Mouse (Mus musculus): ENCODE data around the gene Csf1.

Csf1 gene

DNA sequence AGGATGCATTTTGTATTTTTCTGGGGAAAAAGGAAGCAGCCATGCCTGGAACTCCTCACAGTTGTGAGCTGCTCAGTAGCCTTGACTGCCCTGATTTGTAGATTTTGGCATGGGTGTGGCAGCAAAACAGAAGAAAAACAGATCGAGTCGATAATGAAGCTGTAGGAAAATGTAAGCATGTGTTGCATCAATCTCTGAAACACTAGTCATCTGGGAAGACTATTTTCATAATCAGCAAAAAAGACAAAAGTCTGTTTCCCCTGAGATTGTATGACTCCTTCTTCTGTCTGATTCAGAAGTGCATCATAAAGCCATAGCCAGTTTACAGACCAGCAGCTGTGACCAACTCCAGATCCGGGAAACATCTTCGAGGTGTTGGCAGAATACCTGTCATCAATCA, 53.0 kb downstream of the Csf1 start:
- no peak for DNase-seq (ENCODE audit: low read depth, low spot score)

DNA sequence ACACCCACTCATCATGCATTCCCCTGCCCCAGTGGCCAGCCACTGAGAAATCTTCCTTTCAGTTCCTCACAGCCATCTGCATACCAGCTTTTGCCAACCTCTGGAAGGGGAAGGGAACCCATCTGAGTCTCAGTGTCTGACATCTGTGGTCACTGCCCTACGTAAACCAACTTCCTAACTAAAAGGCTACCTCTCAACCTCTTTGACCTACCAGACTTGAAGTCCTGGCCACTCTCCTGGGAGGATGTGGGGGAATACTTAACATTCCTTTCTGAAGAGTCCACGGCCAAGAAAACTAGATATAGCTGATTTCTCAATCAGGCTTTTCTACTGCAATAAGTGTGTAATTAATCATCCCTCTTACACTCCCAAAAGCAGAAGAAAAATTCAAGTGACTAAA, 54.1 kb downstream of the Csf1 start:
- no peak for DNase-seq (ENCODE audit: low read depth, low spot score)

DNA sequence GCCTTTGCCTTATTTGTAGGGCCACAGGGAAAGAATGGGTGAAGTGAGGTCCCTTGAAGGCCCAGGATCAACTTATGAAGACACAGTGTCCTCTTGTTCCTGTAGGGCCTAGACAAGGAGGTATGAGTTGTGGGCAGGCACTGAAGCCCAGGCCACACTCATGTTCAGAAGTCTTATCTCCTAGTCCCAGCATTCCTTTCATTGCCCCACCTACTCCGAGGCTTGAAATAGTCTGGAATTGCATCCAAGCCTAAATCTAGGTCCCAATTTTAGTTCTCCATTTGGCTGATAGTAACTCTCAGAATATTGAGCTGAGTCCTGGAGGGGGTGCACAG, 55.9 kb downstream of the Csf1 start:
- DNase-seq (ENCODE audit: low read depth, low spot score), result no peak

DNA sequence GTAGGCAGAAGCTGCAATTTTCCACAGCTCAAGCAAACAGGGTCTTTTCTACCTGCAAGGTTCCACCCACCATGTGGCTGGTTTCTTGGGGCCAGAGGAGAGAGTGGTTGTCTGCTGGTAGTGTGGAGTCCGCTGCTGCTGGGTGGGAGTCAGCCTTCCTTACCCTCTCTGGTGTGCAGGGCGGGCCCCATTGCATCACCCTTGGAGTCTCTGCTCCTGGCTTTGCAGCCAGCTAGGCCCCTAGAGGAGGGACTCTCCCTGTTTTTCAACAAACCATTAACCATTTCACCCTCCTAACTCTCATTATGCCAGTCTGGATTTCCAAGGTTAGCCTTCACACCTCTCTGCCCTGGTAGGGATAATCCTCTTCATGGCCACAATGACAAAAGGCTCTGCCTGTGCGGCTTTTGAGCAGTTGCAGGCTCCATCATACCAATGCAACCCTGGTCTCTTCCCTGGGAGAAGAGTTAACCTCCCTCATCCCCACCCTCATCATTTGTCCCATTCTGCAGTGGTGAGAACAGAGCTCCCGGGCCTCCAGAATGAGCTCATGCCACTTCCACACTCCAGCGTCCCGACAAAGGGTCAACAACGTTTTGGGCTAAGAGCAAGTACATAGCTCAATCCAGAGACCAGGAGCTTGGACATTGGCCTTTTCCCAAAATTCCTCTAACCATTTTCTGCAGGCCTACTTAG, 56.4 kb downstream of the Csf1 start:
- DNase-seq (ENCODE audit: low read depth, low spot score), result no peak

DNA sequence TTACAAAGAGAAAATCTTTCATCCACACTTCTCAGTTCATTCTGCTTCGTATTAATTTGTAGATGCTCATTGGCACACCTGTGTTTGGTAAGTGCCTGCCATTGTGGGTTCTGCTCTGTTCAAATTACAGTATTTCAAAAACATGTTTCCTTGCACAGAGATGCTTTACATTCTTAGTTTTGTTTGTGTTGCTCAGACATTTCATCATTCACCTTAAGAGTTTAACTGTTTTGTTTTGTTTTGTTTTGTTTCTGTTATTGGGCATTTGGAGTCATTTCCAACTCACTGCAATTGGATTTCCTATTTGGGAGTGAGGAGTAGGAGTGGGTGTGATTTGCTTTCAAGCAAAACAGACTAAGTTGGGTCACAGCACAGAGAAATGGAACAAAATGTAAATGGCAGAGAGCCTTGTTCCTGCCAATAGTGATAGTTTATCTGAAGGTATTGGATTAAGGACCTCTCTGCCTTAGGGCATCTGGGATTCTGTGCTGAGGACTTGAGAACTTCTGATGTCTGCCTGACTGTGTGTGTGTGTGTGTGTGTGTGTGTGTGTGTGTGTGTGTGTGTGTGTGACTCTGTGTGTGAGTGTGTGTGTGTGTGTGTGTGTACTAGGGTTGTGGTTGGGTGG, 58.4 kb downstream of the Csf1 start:
- DNase-seq (ENCODE audit: low read depth, low spot score), result no peak

DNA sequence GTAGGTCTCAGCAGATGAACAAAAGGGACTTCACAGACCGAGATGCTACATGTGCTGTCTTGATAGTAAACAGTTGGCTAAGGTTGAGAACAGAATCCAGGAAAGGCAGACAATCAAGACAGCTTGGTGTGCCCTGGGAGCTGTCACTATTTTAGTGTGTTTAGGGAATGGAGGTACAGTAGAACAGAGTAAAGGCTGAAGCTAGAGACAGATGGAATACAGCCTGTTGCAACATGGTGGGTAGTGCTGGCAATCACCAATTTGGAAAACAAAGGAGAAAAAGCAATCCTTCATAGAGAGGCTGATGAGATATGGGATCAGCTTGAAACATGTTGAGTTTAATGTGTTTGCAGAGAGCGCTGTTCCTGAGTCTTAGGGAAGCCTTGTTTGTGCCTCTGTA, 59.6 kb downstream of the Csf1 start:
- no peak for DNase-seq (ENCODE audit: low read depth, low spot score)

DNA sequence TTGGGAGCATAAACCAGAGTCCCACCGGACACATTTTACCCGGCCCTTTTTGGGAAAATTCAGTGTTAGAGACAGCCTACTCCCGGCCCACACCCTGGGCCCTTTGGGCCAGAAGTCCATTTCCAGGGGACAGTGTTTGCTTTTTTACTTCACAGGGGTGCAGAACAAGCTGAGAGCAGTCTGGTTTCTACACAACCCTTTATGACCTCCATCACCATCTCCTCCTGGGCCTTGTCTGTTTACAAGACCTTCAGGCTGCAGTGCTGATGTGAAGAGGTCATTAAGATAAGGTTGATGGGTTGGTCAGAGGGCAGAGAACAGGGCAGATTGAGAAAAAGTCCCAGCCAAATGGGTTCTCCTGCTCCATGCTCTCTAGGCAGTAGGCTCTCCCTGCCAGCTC, 63.4 kb downstream of the Csf1 start:
- no peak for DNase-seq (ENCODE audit: low read depth, low spot score)

DNA sequence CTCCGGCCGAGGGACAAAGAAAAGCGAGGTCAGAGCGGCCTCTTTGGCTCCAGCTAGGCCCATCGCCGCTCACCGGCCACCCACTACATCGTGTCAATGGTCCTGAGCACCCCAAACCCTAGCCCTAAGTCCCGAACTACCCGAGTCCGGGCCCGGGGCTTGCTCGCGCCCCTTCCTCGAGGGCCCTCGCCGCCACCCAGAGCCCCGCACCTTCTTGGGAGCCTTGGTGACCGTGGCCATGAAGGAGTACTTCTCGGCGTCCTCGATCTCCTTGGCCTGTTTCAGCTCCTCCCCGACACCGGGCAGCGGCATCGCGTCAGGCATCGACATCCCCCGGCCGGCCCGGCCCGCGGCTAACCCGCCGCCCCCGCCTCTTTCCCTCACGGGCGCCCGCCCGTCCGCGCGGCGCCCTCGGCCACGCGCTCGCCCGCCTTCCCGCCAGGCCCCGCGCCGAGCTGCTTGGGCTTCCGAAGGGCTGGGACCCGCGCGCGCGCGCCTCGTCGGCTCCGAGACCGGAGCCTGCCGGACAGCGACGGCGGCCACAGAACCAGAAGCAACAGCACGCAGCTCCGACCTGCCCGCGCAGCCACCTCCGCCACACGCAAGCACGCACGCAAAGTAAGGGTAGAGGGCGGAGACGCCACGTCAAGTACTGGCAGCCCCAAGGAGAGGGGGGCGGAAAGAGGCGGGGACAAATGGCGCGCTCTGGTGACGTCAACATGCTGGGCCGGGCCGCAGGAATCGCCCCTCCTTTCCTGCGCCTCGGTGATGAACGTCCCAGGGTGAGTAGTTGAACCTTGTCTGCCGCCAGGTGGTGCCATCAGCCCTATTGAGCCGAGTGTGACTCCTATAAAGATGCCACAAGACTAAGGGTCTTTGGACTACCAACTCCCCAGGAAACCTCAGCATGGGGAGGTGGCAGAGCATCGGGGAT, 64.1 kb downstream of the Csf1 start, which contains the start of gene Ahcyl1:
Ahcyl1 (minus strand) TSS at position 613 of the 934 bp plus-strand sequence.
- peak; percentile 98 for DNase-seq (ENCODE audit: low read depth, low spot score)

DNA sequence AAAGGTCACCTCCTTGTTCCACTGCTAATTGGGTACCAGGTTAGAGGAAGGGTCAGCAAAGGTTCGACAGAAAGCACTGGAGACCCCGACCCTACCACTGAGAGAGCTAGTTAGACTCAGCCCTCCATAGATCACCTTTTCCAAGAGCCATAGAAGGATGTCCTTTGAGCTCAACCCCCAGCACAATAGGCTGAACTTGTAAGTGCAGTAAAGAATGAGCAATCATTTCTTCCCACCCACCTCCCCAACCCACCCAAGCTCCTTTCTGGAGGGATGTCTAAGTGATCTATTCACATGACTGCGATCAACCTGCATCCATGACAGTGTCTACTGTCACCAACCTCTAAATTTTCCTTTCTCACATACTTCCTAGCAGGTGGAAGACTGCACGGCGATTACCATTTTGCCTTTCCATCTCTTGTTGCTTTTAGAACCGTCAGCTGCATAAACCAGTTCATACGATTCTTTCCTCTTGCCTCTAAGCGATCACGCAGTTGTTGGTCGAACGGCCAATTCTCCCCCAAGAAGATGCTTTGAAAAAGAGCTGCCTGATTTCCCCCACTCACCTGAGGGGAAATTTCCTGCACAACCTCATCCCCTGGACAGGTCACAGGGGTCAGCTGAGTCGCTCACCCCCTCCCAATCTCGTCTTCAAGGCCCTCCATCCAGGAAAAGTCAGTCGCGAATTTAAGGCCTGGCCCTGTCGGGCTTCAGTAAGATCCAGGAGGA, 64.9 kb downstream of the Csf1 start:
- peak; percentile 7 for DNase-seq (ENCODE audit: low read depth, low spot score)

DNA sequence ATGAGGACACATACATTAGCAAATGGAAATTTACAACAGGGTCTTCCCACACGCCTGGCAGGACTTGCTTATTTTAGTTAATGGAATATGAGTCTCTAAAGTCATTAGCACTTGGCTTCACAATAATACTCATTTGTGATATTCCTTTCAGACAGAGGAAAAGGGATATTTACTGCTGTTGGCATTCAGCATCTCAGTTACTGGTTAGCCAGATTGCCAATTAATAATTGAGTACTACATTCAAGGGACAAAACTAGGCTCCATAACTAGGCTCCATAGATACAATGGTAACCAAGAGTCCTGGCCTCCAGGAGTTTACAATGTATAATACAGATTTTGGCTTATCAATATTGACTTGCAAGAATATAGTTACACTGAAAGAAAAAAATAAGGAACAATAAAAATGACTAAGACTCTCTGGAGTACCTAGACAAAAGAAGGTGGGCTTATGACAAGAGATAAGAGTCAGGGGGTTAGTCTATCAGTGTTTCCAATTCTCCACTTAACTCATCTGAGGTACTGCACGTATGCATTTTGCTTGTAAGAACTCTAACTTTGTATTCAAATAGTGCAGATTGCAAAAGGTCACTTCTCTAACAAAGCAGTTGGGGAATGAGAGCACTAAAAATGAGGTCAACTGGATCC, 65.9 kb downstream of the Csf1 start:
- no peak for DNase-seq (ENCODE audit: low read depth, low spot score)

Data from forelimb bud, embryonic 11.5 days (tissue).